Mouse (Mus musculus) erythroblast, embryonic 14.5 days (primary cell): ENCODE data around the gene Cldn22.

Source experiments
- GATA1 ChIP-seq: IDR thresholded peaks from 2 replicates; pipeline ENCODE4 v1.6.1; 2012; ENCODE audit warnings: low read length, inconsistent platforms, mixed read lengths
- TAL1 ChIP-seq: IDR thresholded peaks from 3 replicates; pipeline ENCODE4 v1.6.1; 2012; ENCODE audit warnings: low read length, inconsistent platforms, mixed read lengths

DNA sequence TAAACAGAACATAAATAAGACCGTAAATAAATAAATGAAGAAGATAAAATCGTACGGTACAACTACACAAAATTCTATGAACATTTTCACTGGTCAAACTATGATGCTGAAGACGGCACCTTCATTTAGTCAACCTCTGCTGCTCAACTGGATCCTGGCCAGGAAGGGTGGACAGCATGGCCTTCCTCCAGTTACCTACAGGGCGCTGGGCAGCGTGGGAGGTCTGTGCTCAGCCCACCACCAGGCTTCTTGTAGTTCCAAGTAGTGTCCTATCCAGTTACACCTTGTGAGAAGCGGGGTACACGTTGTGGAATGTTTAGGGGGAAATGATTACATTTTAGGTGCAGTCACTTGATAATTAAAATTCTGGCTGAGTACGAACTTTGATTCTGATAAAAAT lies 2.6 kb downstream of the Cldn22 start:
- TF ChIP-seq GATA1 (no peak), TAL1 (no peak)
